Mouse (Mus musculus) liver, embryonic 14.5 days (tissue): ENCODE measurements around the gene Tpsb2. TPM values are rescaled to one million over a fixed set of nuclear protein-coding genes. Genes with fewer than 3 reads are reported as not detected.

Experiments used
- ATAC-seq: fragments of 200-750 bp; cut with Nextera tagmentation; 2 replicates; pipeline ENCODE4 v1.8.0; 2017; ENCODE audit warnings: moderate number of reproducible peaks, mild to moderate bottlenecking, moderate library complexity; ENCODE audit not compliant: insufficient read depth
- DNase-seq, 3 experiments: peaks; one replicate each; pipeline ENCODE4 v3.0.0-alpha.2; 2012 to 2013; ENCODE audit warnings: low read depth in 3 of 3, low spot score in 3 of 3
- H3K27ac ChIP-seq: fragments of 300-500 bp; sonication (generic); 2 replicates; pipeline ENCODE4 v1.5.1; 2014; ENCODE audit warnings: moderate library complexity, mild to moderate bottlenecking, control low read depth, inconsistent platforms
- H3K27me3 ChIP-seq: fragments of 300-500 bp; sonication (generic); 2 replicates; pipeline ENCODE4 v1.6.1; 2014; ENCODE audit warnings: mild to moderate bottlenecking, low read length, moderate library complexity; ENCODE audit not compliant: control insufficient read depth, insufficient read depth
- H3K36me3 ChIP-seq: fragments of 300-500 bp; sonication (generic); replicated peaks from 2 replicates; pipeline ENCODE4 v1.6.1; 2014; ENCODE audit warnings: low read depth; ENCODE audit not compliant: control insufficient read depth, insufficient read depth
- H3K4me1 ChIP-seq, 2 experiments: fragments of 200-500 bp in 1 of 2; fragments of 300-500 bp in 1 of 2; sonication (generic) in 1 of 2; replicated peaks; 2 replicates each; pipeline ENCODE4 v1.6.1; 2012 to 2014; ENCODE audit warnings: antibody characterized with exemption in 1 of 2, inconsistent platforms in 1 of 2, low read length in 1 of 2; ENCODE audit not compliant: control insufficient read depth in 2 of 2, insufficient read depth in 2 of 2
- H3K4me2 ChIP-seq: fragments of 300-500 bp; sonication (generic); 2 replicates; pipeline ENCODE4 v1.6.1; 2014; ENCODE audit warnings: low read depth, mild to moderate bottlenecking, control low read depth, moderate library complexity
- H3K4me3 ChIP-seq, 2 experiments: fragments of 200-500 bp in 1 of 2; fragments of 300-500 bp in 1 of 2; sonication (generic) in 1 of 2; 2 replicates each; pipeline ENCODE4 v1.5.1; 2012 to 2014; ENCODE audit warnings: low read depth in 2 of 2, low read length in 2 of 2, mild to moderate bottlenecking in 2 of 2, control low read depth in 1 of 2, inconsistent platforms in 1 of 2, moderate library complexity in 1 of 2; ENCODE audit not compliant: insufficient read depth in 1 of 2
- H3K9ac ChIP-seq: fragments of 300-500 bp; sonication (generic); replicated peaks from 2 replicates; pipeline ENCODE4 v1.6.1; 2014; ENCODE audit warnings: mild to moderate bottlenecking, control low read depth, moderate library complexity
- H3K9me3 ChIP-seq: fragments of 300-500 bp; sonication (generic); 2 replicates; pipeline ENCODE4 v1.6.1; 2016; ENCODE audit warnings: low read length, mixed read lengths; ENCODE audit not compliant: control insufficient read depth
- CTCF ChIP-seq: IDR thresholded peaks from 2 replicates; pipeline ENCODE4 v1.5.1; 2016; ENCODE audit warnings: antibody characterized with exemption, low read depth, control low read depth
- EP300 ChIP-seq: IDR thresholded peaks from 2 replicates; pipeline ENCODE4 v1.6.1; 2016; ENCODE audit warnings: antibody characterized with exemption, low read depth
- WGBS: fragments of 180-500 bp; shearing (Covaris S2); extraction: QIAGEN DNeasy Blood & Tissue Kit; methylation state at CpG from one replicate; pipeline ENCODE4 v1.1.7; 2014; ENCODE audit not compliant: insufficient replicate concordance; 5-methylcytosine and 5-hydroxymethylcytosine counted together
- polyA plus RNA-seq, 2 experiments: library from polyadenylated mRNA; depleted of rRNA in 1 of 2; stranded (reverse) in 1 of 2; unstranded in 1 of 2; fragments of >200 nt; fragmentation: Nextera tagmentation in 1 of 2; extraction: Ambion mirVana in 1 of 2; gene quantifications; 2 replicates each; pipeline versions ENCODE4 v1.2.1 to v1.2.3; 2012 to 2014

Gene Tpsb2
- polyA plus RNA-seq, 2 experiments = 0.11 to 0.44 TPM

DNA sequence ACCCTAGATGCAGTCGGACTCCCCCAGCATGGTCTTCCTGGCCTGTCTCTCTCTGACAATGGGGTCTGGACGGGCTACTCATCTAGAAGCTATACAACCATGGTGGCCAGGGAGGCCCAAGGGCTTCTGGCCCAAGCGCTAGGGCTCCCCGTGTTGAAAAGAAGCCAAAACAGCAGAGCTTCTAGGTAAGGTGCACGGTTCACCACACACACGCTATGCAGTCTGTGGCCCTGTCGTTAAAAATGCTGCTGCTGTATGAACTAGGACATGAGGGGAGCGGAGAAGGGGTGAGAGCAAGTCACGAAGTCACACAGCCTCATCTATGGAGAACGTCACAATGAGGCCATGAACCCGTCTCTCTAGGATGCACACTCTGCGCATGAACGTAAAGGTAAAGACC lies 36.1 kb downstream of the Tpsb2 start:
- Histone ChIP-seq H3K27me3 (no peaks in the 10 kb centered on the region), H3K36me3 (no peaks in the 10 kb centered on the region), H3K27ac (no peak overlapping the region), H3K9ac (no peak overlapping the region), H3K4me2 (no peak overlapping the region), H3K9me3 (no peaks in the 10 kb centered on the region), H3K4me1 (no peaks in the 10 kb centered on the region), H3K4me3 (no peak overlapping the region)
- DNase-seq (no peak), ATAC-seq (no peak)
- TF ChIP-seq CTCF (no peak), EP300 (no peak)
- WGBS = 64% methylated on average over 13 of the region's 13 CpGs

GRCm38 (mm10) chr17:25404190-25404589 lies 38.1 kb downstream of the Tpsb2 start:
- TF ChIP-seq CTCF (no peak), EP300 (no peak)
- Histone ChIP-seq H3K9ac (no peak overlapping the region), H3K4me1 (no peaks in the 10 kb centered on the region), H3K36me3 (no peaks in the 10 kb centered on the region), H3K4me3 (no peak overlapping the region), H3K9me3 (no peaks in the 10 kb centered on the region), H3K27me3 (no peaks in the 10 kb centered on the region), H3K27ac (no peak overlapping the region), H3K4me2 (no peak overlapping the region)
- DNase-seq = no peak
- ATAC-seq = no peak
- WGBS = 16% methylated on average over 3 of the region's 3 CpGs

GRCm38 (mm10) chr17:25405224-25405895 lies 39.3 kb downstream of the Tpsb2 start:
- no peaks in the 10 kb centered on the region for H3K4me1 ChIP-seq
- TF ChIP-seq EP300 (no peak), CTCF (no peak)
- ATAC-seq = peak; percentile 58; the same call in 1 of the 2 replicates
- 15% methylated on average over 10 of the region's 10 CpGs for WGBS
- H3K9me3 ChIP-seq = no peaks in the 10 kb centered on the region
- no peak overlapping the region for H3K9ac ChIP-seq
- no peaks in the 10 kb centered on the region for H3K36me3 ChIP-seq
- no peak overlapping the region for H3K27ac ChIP-seq
- H3K4me2 ChIP-seq = no peak overlapping the region
- no peaks in the 10 kb centered on the region for H3K27me3 ChIP-seq
- no peak overlapping the region for H3K4me3 ChIP-seq
- no peak for DNase-seq

- no peak for TF ChIP-seq CTCF
- no peak for TF ChIP-seq EP300
- no peak overlapping the region for H3K4me3 ChIP-seq
- H3K9me3 ChIP-seq = no peaks in the 10 kb centered on the region
- H3K4me2 ChIP-seq = no peak overlapping the region
- ATAC-seq = no peak
- 25% methylated on average over 6 of the region's 6 CpGs for WGBS
- H3K9ac ChIP-seq = no peak overlapping the region
- no peak overlapping the region for H3K27ac ChIP-seq
- DNase-seq = no peak
- no peaks in the 10 kb centered on the region for H3K4me1 ChIP-seq
- no peaks in the 10 kb centered on the region for H3K27me3 ChIP-seq
- H3K36me3 ChIP-seq = no peaks in the 10 kb centered on the region
Observed at GRCm38 (mm10) chr17:25406011-25406441, 39.9 kb downstream of the Tpsb2 start.

GRCm38 (mm10) chr17:25407352-25407751 lies 41.2 kb downstream of the Tpsb2 start:
- WGBS = 56% methylated on average over 4 of the region's 4 CpGs
- no peak overlapping the region for H3K9ac ChIP-seq

More at GRCm38 (mm10) chr17:25407352-25407751, 41.2 kb downstream of the Tpsb2 start:
- H3K4me2 ChIP-seq = no peak overlapping the region
- H3K4me3 ChIP-seq = no peak overlapping the region
- no peak for DNase-seq
- no peaks in the 10 kb centered on the region for H3K4me1 ChIP-seq
- H3K9me3 ChIP-seq = no peaks in the 10 kb centered on the region
- no peaks in the 10 kb centered on the region for H3K27me3 ChIP-seq
- H3K27ac ChIP-seq = no peak overlapping the region
- no peak for ATAC-seq
- TF ChIP-seq EP300 = no peak
- no peak for TF ChIP-seq CTCF
- H3K36me3 ChIP-seq = no peaks in the 10 kb centered on the region
